Mouse (Mus musculus): ENCODE measurements at regions not wholly inside any gene's neighbourhood (a gene's known extent, or its start where the extent isn't known, plus 50 kb on each side); places are given as distances from the start of the nearest gene placed in this dataset.

GRCm38 (mm10) chr6:88964071-88964470 is 62.0 kb downstream of the Tpra1 start:
- 79% methylated on average over 7 of the region's 7 CpGs for WGBS
- TF ChIP-seq CTCF (IDR thresholded peaks at IDR 0.05; ENCODE audit: low read depth), result no peak
- Histone ChIP-seq H3K36me3 (ENCODE audit: control insufficient read depth, insufficient read depth) (no peaks in the 10 kb centered on the region), H3K4me1 (replicated peaks; ENCODE audit: control insufficient read depth, insufficient read depth, low read length) (no peaks in the 10 kb centered on the region), H3K27me3 (replicated peaks; ENCODE audit: control insufficient read depth, insufficient read depth, low read length) (no peaks in the 10 kb centered on the region), H3K27ac (ENCODE audit: low read depth, low read length) (no peak overlapping the region), H3K9ac (ENCODE audit: low read depth, low read length) (no peak overlapping the region), H3K4me3 (ENCODE audit: low read depth, low read length) (no peak overlapping the region), H3K4me2 (replicated peaks; ENCODE audit: low read depth) (no peak overlapping the region), H3K9me3 (ENCODE audit: control insufficient read depth) (no peaks in the 10 kb centered on the region)
- ATAC-seq, result no peak

- H3K27ac ChIP-seq (ENCODE audit: low read depth, low read length), result no peak overlapping the region
- no peaks in the 10 kb centered on the region for H3K36me3 ChIP-seq (ENCODE audit: control insufficient read depth, insufficient read depth)
- H3K4me2 ChIP-seq (replicated peaks; ENCODE audit: low read depth), result no peak overlapping the region
- H3K27me3 ChIP-seq (replicated peaks; ENCODE audit: control insufficient read depth, insufficient read depth, low read length), result no peaks in the 10 kb centered on the region
- no peak for TF ChIP-seq CTCF (IDR thresholded peaks at IDR 0.05; ENCODE audit: low read depth)
- no peak overlapping the region for H3K4me3 ChIP-seq (ENCODE audit: low read depth, low read length)
- ATAC-seq, result no peak
- no peaks in the 10 kb centered on the region for H3K4me1 ChIP-seq (replicated peaks; ENCODE audit: control insufficient read depth, insufficient read depth, low read length)
- no peak overlapping the region for H3K9ac ChIP-seq (ENCODE audit: low read depth, low read length)
- H3K9me3 ChIP-seq (ENCODE audit: control insufficient read depth), result no peaks in the 10 kb centered on the region
- 85% methylated on average over 6 of the region's 6 CpGs for WGBS
Observed at GRCm38 (mm10) chr6:88964911-88965310, 62.9 kb downstream of the Tpra1 start.

DNA sequence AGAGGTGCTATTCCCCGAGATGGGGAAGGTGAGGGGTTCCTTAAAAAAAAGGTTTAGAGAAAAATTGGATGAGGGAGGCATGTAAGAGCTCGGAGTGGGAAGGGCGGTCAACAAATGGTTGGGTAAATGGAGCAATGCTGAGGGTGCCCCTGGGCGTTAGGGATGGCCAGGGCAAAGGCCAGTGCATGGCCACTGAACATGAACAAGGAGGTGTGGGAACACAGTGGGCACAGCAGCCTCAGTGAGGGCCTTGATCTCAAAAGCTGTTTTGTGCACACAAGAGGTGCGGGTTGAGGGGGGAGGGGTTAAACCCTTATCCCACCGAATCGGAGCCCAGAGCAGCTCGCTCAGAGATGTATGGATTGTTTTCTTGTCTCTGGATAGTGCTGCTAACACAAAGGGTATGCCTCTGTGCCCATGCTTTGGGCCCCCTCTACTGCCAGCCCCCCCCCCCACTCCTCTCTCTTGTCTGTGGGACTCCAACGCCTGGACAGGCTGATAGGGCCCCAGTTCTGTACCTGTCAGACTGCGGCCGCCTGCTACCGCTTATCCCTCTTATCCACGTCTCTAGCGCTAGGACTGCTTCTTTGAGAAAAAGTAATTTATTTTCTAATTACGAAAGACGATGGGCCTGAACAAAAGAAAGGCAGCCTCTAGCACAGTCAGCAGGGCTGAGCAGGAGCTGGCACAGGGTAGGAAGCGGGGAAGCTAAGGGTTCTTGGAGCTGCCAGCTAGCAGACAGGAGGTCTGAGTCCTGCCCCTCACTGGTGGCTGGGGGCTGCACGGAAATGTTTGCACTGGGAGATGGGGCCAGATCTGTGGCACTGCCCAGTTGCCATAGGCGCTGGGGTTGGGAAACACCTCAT is 63.5 kb downstream of the Tpra1 start:
- ATAC-seq, result no peak
- WGBS, result 67% methylated on average over 19 of the region's 19 CpGs

DNA sequence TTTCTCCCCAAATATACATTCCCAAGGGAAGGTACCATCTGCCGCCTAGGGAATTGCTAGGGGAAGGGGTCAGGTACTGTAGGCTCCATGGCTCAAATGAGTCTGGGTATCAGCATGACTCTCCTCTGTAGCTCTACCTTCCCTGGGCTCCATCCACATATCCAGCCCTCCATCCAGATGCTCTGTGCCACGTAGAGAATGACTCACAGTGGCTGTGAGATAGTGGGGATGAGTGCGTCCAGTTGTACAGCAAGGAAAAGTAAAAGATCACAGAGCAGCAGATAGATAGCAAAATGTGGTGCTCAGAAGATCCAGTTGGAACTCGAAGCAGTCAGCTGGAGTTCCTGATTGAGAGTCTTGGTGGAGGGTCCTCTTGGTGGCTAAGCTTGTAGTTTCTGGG is 64.5 kb downstream of the Tpra1 start:
- no peak for ATAC-seq
- no peaks in the 10 kb centered on the region for H3K36me3 ChIP-seq (ENCODE audit: control insufficient read depth, insufficient read depth)
- no peaks in the 10 kb centered on the region for H3K4me1 ChIP-seq (replicated peaks; ENCODE audit: control insufficient read depth, insufficient read depth, low read length)
- WGBS, result 66% methylated on average over 4 of the region's 4 CpGs
- no peak overlapping the region for H3K4me2 ChIP-seq (replicated peaks; ENCODE audit: low read depth)
- H3K4me3 ChIP-seq (ENCODE audit: low read depth, low read length), result no peak overlapping the region
- H3K9me3 ChIP-seq (ENCODE audit: control insufficient read depth), result no peaks in the 10 kb centered on the region
- no peak for TF ChIP-seq CTCF (IDR thresholded peaks at IDR 0.05; ENCODE audit: low read depth)
- H3K27ac ChIP-seq (ENCODE audit: low read depth, low read length), result no peak overlapping the region
- no peaks in the 10 kb centered on the region for H3K27me3 ChIP-seq (replicated peaks; ENCODE audit: control insufficient read depth, insufficient read depth, low read length)
- H3K9ac ChIP-seq (ENCODE audit: low read depth, low read length), result no peak overlapping the region

More for the DNA sequence above, 63.5 kb downstream of the Tpra1 start:
- Histone ChIP-seq H3K9ac (ENCODE audit: low read depth, low read length) (no peak overlapping the region), H3K4me3 (ENCODE audit: low read depth, low read length) (no peak overlapping the region), H3K9me3 (ENCODE audit: control insufficient read depth) (no peaks in the 10 kb centered on the region), H3K4me1 (replicated peaks; ENCODE audit: control insufficient read depth, insufficient read depth, low read length) (no peaks in the 10 kb centered on the region), H3K4me2 (replicated peaks; ENCODE audit: low read depth) (no peak overlapping the region), H3K27ac (ENCODE audit: low read depth, low read length) (no peak overlapping the region), H3K27me3 (replicated peaks; ENCODE audit: control insufficient read depth, insufficient read depth, low read length) (no peaks in the 10 kb centered on the region), H3K36me3 (ENCODE audit: control insufficient read depth, insufficient read depth) (no peaks in the 10 kb centered on the region)
- TF ChIP-seq CTCF (IDR thresholded peaks at IDR 0.05; ENCODE audit: low read depth), result no peak

DNA sequence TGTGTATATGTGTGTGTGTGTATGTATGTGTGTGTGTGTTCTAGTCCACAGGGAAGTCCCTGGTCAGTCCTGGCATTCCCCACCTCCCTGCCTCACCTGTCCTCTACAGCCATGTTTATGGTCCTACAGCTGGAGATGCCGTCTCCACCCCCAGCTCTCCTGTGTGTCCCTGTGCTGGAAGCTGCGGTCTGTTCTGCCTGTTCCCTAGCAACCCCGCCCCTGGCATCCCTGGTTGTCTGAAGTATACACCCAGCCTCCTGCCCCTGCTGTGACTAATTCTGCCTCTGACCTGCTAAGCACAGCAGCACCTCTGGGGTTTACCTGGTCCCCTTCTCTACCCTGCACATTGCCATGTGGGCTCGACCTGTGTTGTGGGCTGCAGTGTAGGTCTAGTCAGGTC is 66.8 kb downstream of the Tpra1 start:
- no peak overlapping the region for H3K4me2 ChIP-seq (replicated peaks; ENCODE audit: low read depth)
- no peaks in the 10 kb centered on the region for H3K4me1 ChIP-seq (replicated peaks; ENCODE audit: control insufficient read depth, insufficient read depth, low read length)
- H3K36me3 ChIP-seq (ENCODE audit: control insufficient read depth, insufficient read depth), result no peaks in the 10 kb centered on the region
- no peak for TF ChIP-seq CTCF (IDR thresholded peaks at IDR 0.05; ENCODE audit: low read depth)
- no peak overlapping the region for H3K4me3 ChIP-seq (ENCODE audit: low read depth, low read length)
- WGBS, result 33% methylated on average over 4 of the region's 4 CpGs
- H3K27me3 ChIP-seq (replicated peaks; ENCODE audit: control insufficient read depth, insufficient read depth, low read length), result no peaks in the 10 kb centered on the region
- no peak overlapping the region for H3K27ac ChIP-seq (ENCODE audit: low read depth, low read length)
- H3K9me3 ChIP-seq (ENCODE audit: control insufficient read depth), result no peaks in the 10 kb centered on the region
- ATAC-seq, result no peak
- no peak overlapping the region for H3K9ac ChIP-seq (ENCODE audit: low read depth, low read length)

- ATAC-seq, result no peak
- no peaks in the 10 kb centered on the region for H3K9me3 ChIP-seq (ENCODE audit: control insufficient read depth)
- no peak overlapping the region for H3K4me2 ChIP-seq (replicated peaks; ENCODE audit: low read depth)
- no peak overlapping the region for H3K4me3 ChIP-seq (ENCODE audit: low read depth, low read length)
- H3K27ac ChIP-seq (ENCODE audit: low read depth, low read length), result no peak overlapping the region
- H3K9ac ChIP-seq (ENCODE audit: low read depth, low read length), result no peak overlapping the region
- no peaks in the 10 kb centered on the region for H3K36me3 ChIP-seq (ENCODE audit: control insufficient read depth, insufficient read depth)
- H3K4me1 ChIP-seq (replicated peaks; ENCODE audit: control insufficient read depth, insufficient read depth, low read length), result no peaks in the 10 kb centered on the region
- 50% methylated on average over 9 of the region's 9 CpGs for WGBS
- TF ChIP-seq CTCF (IDR thresholded peaks at IDR 0.05; ENCODE audit: low read depth), result no peak
- H3K27me3 ChIP-seq (replicated peaks; ENCODE audit: control insufficient read depth, insufficient read depth, low read length), result no peaks in the 10 kb centered on the region
Observed at GRCm38 (mm10) chr6:88971729-88972128, 69.7 kb downstream of the Tpra1 start.
